Mouse (Mus musculus): Measurements from ENCODE around the gene Ugt1a5. TPM values are rescaled to one million over a fixed set of nuclear protein-coding genes. Genes with fewer than 3 reads are reported as not detected.
"Not testable (repeated sequence)": the region's sequence is repeated elsewhere in the genome, so short reads cannot be mapped to it uniquely, and the experiment has no call there.

Gene Ugt1a5
- polyA plus RNA-seq, 1 experiment from 2014 or later = not detected

- H3K36me3 ChIP-seq (ENCODE audit: control insufficient read depth, insufficient read depth, low read length); H3K9ac ChIP-seq (ENCODE audit: low read length); H3K27me3 ChIP-seq (ENCODE audit: control insufficient read depth, insufficient read depth, low read length); ATAC-seq (ENCODE audit: insufficient number of reproducible peaks, insufficient read depth, low FRiP score, low read depth); H3K4me2 ChIP-seq (ENCODE audit: low read length); H3K9me3 ChIP-seq (ENCODE audit: control insufficient read depth, low read length); H3K27ac ChIP-seq (replicated peaks in 1 of 2; ENCODE audit: control insufficient read depth in 1 of 2, insufficient read depth in 1 of 2, low read depth in 2 of 2, low read length in 2 of 2); H3K4me1 ChIP-seq (ENCODE audit: control insufficient read depth in 2 of 2, insufficient read depth in 2 of 2, low read length in 2 of 2); H3K4me3 ChIP-seq (ENCODE audit: control insufficient read depth in 1 of 2, insufficient read depth in 1 of 2, low read depth in 1 of 2, low read length in 2 of 2): not testable (repeated sequence)
- 70% methylated on average over 5 of the region's 6 CpGs for WGBS
Observed at GRCm38 (mm10) chr1:88135229-88135904, 30.4 kb upstream of the Ugt1a5 start.

GRCm38 (mm10) chr1:88136646-88137045, 29.2 kb upstream of the Ugt1a5 start:
- Histone ChIP-seq H3K27ac (replicated peaks in 1 of 2; ENCODE audit: control insufficient read depth in 1 of 2, insufficient read depth in 1 of 2, low read depth in 2 of 2, low read length in 2 of 2) (no peak overlapping the region), H3K9ac (ENCODE audit: low read length) (no peak overlapping the region), H3K36me3 (ENCODE audit: control insufficient read depth, insufficient read depth, low read length) (no peaks in the 10 kb centered on the region), H3K4me1 (ENCODE audit: control insufficient read depth in 2 of 2, insufficient read depth in 2 of 2, low read length in 2 of 2) (no peaks in the 10 kb centered on the region), H3K4me2 (ENCODE audit: low read length) (no peak overlapping the region), H3K4me3 (ENCODE audit: control insufficient read depth in 1 of 2, insufficient read depth in 1 of 2, low read depth in 1 of 2, low read length in 2 of 2) (no peak overlapping the region), H3K9me3 (ENCODE audit: control insufficient read depth, low read length) (no peaks in the 10 kb centered on the region), H3K27me3 (ENCODE audit: control insufficient read depth, insufficient read depth, low read length) (no peaks in the 10 kb centered on the region)
- WGBS = 73% methylated on average over 2 of the region's 2 CpGs
- no peak for ATAC-seq (ENCODE audit: insufficient number of reproducible peaks, insufficient read depth, low FRiP score, low read depth)

GRCm38 (mm10) chr1:88137264-88137663, 28.5 kb upstream of the Ugt1a5 start:
- Histone ChIP-seq H3K27ac (replicated peaks in 1 of 2; ENCODE audit: control insufficient read depth in 1 of 2, insufficient read depth in 1 of 2, low read depth in 2 of 2, low read length in 2 of 2) (no peak overlapping the region), H3K9ac (ENCODE audit: low read length) (no peak overlapping the region), H3K27me3 (ENCODE audit: control insufficient read depth, insufficient read depth, low read length) (no peaks in the 10 kb centered on the region), H3K4me3 (ENCODE audit: control insufficient read depth in 1 of 2, insufficient read depth in 1 of 2, low read depth in 1 of 2, low read length in 2 of 2) (no peak overlapping the region), H3K4me1 (ENCODE audit: control insufficient read depth in 2 of 2, insufficient read depth in 2 of 2, low read length in 2 of 2) (no peaks in the 10 kb centered on the region), H3K36me3 (ENCODE audit: control insufficient read depth, insufficient read depth, low read length) (no peaks in the 10 kb centered on the region), H3K9me3 (ENCODE audit: control insufficient read depth, low read length) (no peaks in the 10 kb centered on the region), H3K4me2 (ENCODE audit: low read length) (no peak overlapping the region)
- ATAC-seq (ENCODE audit: insufficient number of reproducible peaks, insufficient read depth, low FRiP score, low read depth) = no peak
- WGBS = 80% methylated on average over 3 of the region's 3 CpGs

GRCm38 (mm10) chr1:88138145-88138544, 27.7 kb upstream of the Ugt1a5 start:
- 83% methylated on average over 1 of the region's 1 CpGs for WGBS

GRCm38 (mm10) chr1:88140492-88140891, 25.3 kb upstream of the Ugt1a5 start:
- not testable (repeated sequence) for H3K4me2 ChIP-seq (ENCODE audit: low read length); H3K27ac ChIP-seq (replicated peaks in 1 of 2; ENCODE audit: control insufficient read depth in 1 of 2, insufficient read depth in 1 of 2, low read depth in 2 of 2, low read length in 2 of 2); H3K9ac ChIP-seq (ENCODE audit: low read length); ATAC-seq (ENCODE audit: insufficient number of reproducible peaks, insufficient read depth, low FRiP score, low read depth); H3K36me3 ChIP-seq (ENCODE audit: control insufficient read depth, insufficient read depth, low read length); H3K4me1 ChIP-seq (ENCODE audit: control insufficient read depth in 2 of 2, insufficient read depth in 2 of 2, low read length in 2 of 2); H3K4me3 ChIP-seq (ENCODE audit: control insufficient read depth in 1 of 2, insufficient read depth in 1 of 2, low read depth in 1 of 2, low read length in 2 of 2); H3K9me3 ChIP-seq (ENCODE audit: control insufficient read depth, low read length); H3K27me3 ChIP-seq (ENCODE audit: control insufficient read depth, insufficient read depth, low read length)
- WGBS = 52% methylated on average over 1 of the region's 1 CpGs

More at GRCm38 (mm10) chr1:88138145-88138544, 27.7 kb upstream of the Ugt1a5 start:
- Histone ChIP-seq H3K9ac (ENCODE audit: low read length) (no peak overlapping the region), H3K9me3 (ENCODE audit: control insufficient read depth, low read length) (no peaks in the 10 kb centered on the region), H3K4me3 (ENCODE audit: control insufficient read depth in 1 of 2, insufficient read depth in 1 of 2, low read depth in 1 of 2, low read length in 2 of 2) (no peak overlapping the region), H3K4me2 (ENCODE audit: low read length) (no peak overlapping the region), H3K27me3 (ENCODE audit: control insufficient read depth, insufficient read depth, low read length) (no peaks in the 10 kb centered on the region), H3K36me3 (ENCODE audit: control insufficient read depth, insufficient read depth, low read length) (no peaks in the 10 kb centered on the region), H3K4me1 (ENCODE audit: control insufficient read depth in 2 of 2, insufficient read depth in 2 of 2, low read length in 2 of 2) (no peaks in the 10 kb centered on the region), H3K27ac (replicated peaks in 1 of 2; ENCODE audit: control insufficient read depth in 1 of 2, insufficient read depth in 1 of 2, low read depth in 2 of 2, low read length in 2 of 2) (no peak overlapping the region)
- no peak for ATAC-seq (ENCODE audit: insufficient number of reproducible peaks, insufficient read depth, low FRiP score, low read depth)

GRCm38 (mm10) chr1:88143966-88144675, 21.7 kb upstream of the Ugt1a5 start:
- H3K4me3 ChIP-seq (ENCODE audit: control insufficient read depth in 1 of 2, insufficient read depth in 1 of 2, low read depth in 1 of 2, low read length in 2 of 2); H3K27me3 ChIP-seq (ENCODE audit: control insufficient read depth, insufficient read depth, low read length); H3K4me1 ChIP-seq (ENCODE audit: control insufficient read depth in 2 of 2, insufficient read depth in 2 of 2, low read length in 2 of 2); H3K9ac ChIP-seq (ENCODE audit: low read length); H3K4me2 ChIP-seq (ENCODE audit: low read length); H3K9me3 ChIP-seq (ENCODE audit: control insufficient read depth, low read length); ATAC-seq (ENCODE audit: insufficient number of reproducible peaks, insufficient read depth, low FRiP score, low read depth); H3K36me3 ChIP-seq (ENCODE audit: control insufficient read depth, insufficient read depth, low read length); H3K27ac ChIP-seq (replicated peaks in 1 of 2; ENCODE audit: control insufficient read depth in 1 of 2, insufficient read depth in 1 of 2, low read depth in 2 of 2, low read length in 2 of 2): not testable (repeated sequence)
- 1% methylated on average over 4 of the region's 5 CpGs for WGBS

GRCm38 (mm10) chr1:88145278-88145677, 20.5 kb upstream of the Ugt1a5 start:
- not testable (repeated sequence) for H3K4me2 ChIP-seq (ENCODE audit: low read length); H3K4me3 ChIP-seq (ENCODE audit: control insufficient read depth in 1 of 2, insufficient read depth in 1 of 2, low read depth in 1 of 2, low read length in 2 of 2); ATAC-seq (ENCODE audit: insufficient number of reproducible peaks, insufficient read depth, low FRiP score, low read depth); H3K27ac ChIP-seq (replicated peaks in 1 of 2; ENCODE audit: control insufficient read depth in 1 of 2, insufficient read depth in 1 of 2, low read depth in 2 of 2, low read length in 2 of 2); H3K4me1 ChIP-seq (ENCODE audit: control insufficient read depth in 2 of 2, insufficient read depth in 2 of 2, low read length in 2 of 2); H3K9ac ChIP-seq (ENCODE audit: low read length); H3K9me3 ChIP-seq (ENCODE audit: control insufficient read depth, low read length); H3K27me3 ChIP-seq (ENCODE audit: control insufficient read depth, insufficient read depth, low read length); H3K36me3 ChIP-seq (ENCODE audit: control insufficient read depth, insufficient read depth, low read length)
- 70% methylated on average over 2 of the region's 2 CpGs for WGBS

Data from heart, embryonic 14.5 days (tissue).